Mouse (Mus musculus) testis, adult 2 months (tissue): Measurements from ENCODE around the gene Cyp1a2.

Source experiments
- CTCF ChIP-seq: fragments of 200-500 bp; IDR thresholded peaks from 2 replicates; pipeline ENCODE4 v1.5.1; 2012; ENCODE audit warnings: low read depth, mild to moderate bottlenecking, inconsistent platforms, low read length, moderate library complexity; ENCODE audit not compliant: control insufficient read depth, insufficient read depth, insufficient replicate concordance
- POLR2A ChIP-seq: fragments of 200-500 bp; IDR thresholded peaks from 2 replicates; pipeline ENCODE4 v1.6.1; 2012; ENCODE audit warnings: low read depth, mild to moderate bottlenecking, inconsistent platforms, low read length, moderate library complexity; ENCODE audit not compliant: control insufficient read depth

DNA sequence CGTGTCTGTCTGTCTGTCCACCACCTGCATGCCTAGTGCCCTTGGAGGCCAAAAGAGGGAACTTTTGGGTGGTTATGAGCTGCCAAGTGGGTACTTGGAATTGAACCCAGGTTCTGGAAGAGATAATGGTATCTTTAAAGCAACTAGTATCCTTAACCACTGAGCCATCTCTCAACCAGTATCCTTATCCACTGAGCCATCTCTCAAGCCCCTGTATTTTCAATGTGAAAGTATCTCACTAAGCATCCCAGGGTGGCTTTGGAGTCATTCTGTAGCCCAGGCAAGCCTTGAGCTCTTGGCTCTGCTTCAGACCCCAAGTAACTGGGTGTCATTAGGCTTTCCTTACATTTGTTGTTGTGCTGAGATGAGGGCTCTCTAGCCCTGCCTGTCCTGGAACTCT is 28.5 kb downstream of the Cyp1a2 start:
- TF ChIP-seq POLR2A (no peak), CTCF (no peak)
